Mouse (Mus musculus) G1E (cell line): Measurements from ENCODE around the gene Kazald1. TPM values are rescaled to one million over a fixed set of nuclear protein-coding genes. Genes with fewer than 3 reads are reported as not detected.

Experiments
- ATAC-seq: 2 replicates; pipeline ENCODE4 v1.8.0; 2016; ENCODE audit warnings: mild to moderate bottlenecking; ENCODE audit not compliant: insufficient number of reproducible peaks, poor library complexity, low FRiP score, severe bottlenecking; ENCODE audit errors: extremely low read depth
- DNase-seq: peaks from one replicate; pipeline ENCODE4 v3.0.0; 2012; ENCODE audit warnings: low spot score
- H3K27me3 ChIP-seq: 2 replicates; pipeline ENCODE4 v1.6.1; 2012; ENCODE audit warnings: mild to moderate bottlenecking, low read length, inconsistent platforms; ENCODE audit not compliant: insufficient read depth
- H3K36me3 ChIP-seq: replicated peaks from 2 replicates; pipeline ENCODE3; 2012; ENCODE audit warnings: mild to moderate bottlenecking, inconsistent platforms
- H3K4me1 ChIP-seq: 2 replicates; pipeline ENCODE4 v1.6.1; 2012; ENCODE audit warnings: low read depth, low read length, inconsistent platforms, mixed read lengths; ENCODE audit not compliant: insufficient read depth
- H3K4me3 ChIP-seq: 2 replicates; pipeline ENCODE4 v1.5.1; 2012; ENCODE audit warnings: low read depth, mild to moderate bottlenecking, inconsistent platforms, low read length, moderate library complexity, mixed read lengths
- H3K9me3 ChIP-seq: replicated peaks from 2 replicates; pipeline ENCODE4 v1.6.1; 2012; ENCODE audit warnings: inconsistent platforms
- CTCF ChIP-seq: IDR thresholded peaks from 2 replicates; pipeline ENCODE4 v1.5.1; 2012; ENCODE audit warnings: low read depth, low read length, inconsistent platforms, mixed read lengths
- GATA1 ChIP-seq: IDR thresholded peaks from 2 replicates; pipeline ENCODE4 v1.6.1; 2012; ENCODE audit warnings: borderline replicate concordance, low read length, inconsistent platforms, mixed read lengths
- GATA2 ChIP-seq: IDR thresholded peaks from 2 replicates; pipeline ENCODE4 v1.6.1; 2012; ENCODE audit warnings: low read depth, low read length, inconsistent platforms, borderline replicate concordance
- POLR2AphosphoS5 ChIP-seq: IDR thresholded peaks from 2 replicates; pipeline ENCODE4 v1.6.1; 2012; ENCODE audit warnings: low read depth, low read length, inconsistent platforms; ENCODE audit not compliant: insufficient replicate concordance
- TAL1 ChIP-seq: conservative IDR thresholded peaks from 2 replicates; pipeline ENCODE4 v1.6.1; 2012; ENCODE audit warnings: low read depth, low read length, inconsistent platforms, mixed read lengths
- polyA plus RNA-seq: library from polyadenylated mRNA; stranded (reverse); fragments of >175 nt; gene quantifications from 2 replicates; pipeline ENCODE4 v1.2.3, GENCODE M21; 2012
- total RNA-seq, 2 experiments: library from RNA; stranded (forward) in 1 of 2; stranded (reverse) in 1 of 2; fragments of 200-1000 nt in 1 of 2; fragments of >200 nt in 1 of 2; fragmentation: Nextera tagmentation in 1 of 2; gene quantifications; 2 replicates each; pipeline ENCODE4 v1.2.3; 2014 to 2017

The Kazald1 gene
- total and polyA plus RNA-seq, 3 experiments, result 0.41 to 0.60 (median 0.49) TPM

GRCm38 (mm10) chr19:45056908-45057698, 17.9 kb upstream of the Kazald1 start:
- TF ChIP-seq POLR2AphosphoS5 (no peak), GATA1 (no peak), TAL1 (no peak), GATA2 (no peak), CTCF (no peak)
- Histone ChIP-seq H3K36me3 (peaks cover 28% of the 10 kb centered on the region), H3K4me1 (peaks cover 65% of the 10 kb centered on the region), H3K27me3 (no peaks in the 10 kb centered on the region), H3K9me3 (no peaks in the 10 kb centered on the region), H3K4me3 (peak overlapping the region; percentile 40; the same call in 1 of the 2 replicates)
- DNase-seq, result no peak
- no peak for ATAC-seq

- H3K4me1 ChIP-seq, result peaks cover 70% of the 10 kb centered on the region
- no peak for ATAC-seq
- H3K9me3 ChIP-seq, result no peaks in the 10 kb centered on the region
- TF ChIP-seq GATA2 (no peak), TAL1 (no peak), GATA1 (no peak), POLR2AphosphoS5 (no peak), CTCF (no peak)
- DNase-seq, result no peak
- peak overlapping the region; percentile 69 for H3K4me3 ChIP-seq
- no peaks in the 10 kb centered on the region for H3K27me3 ChIP-seq
- H3K36me3 ChIP-seq, result peaks cover 22% of the 10 kb centered on the region
Measured at GRCm38 (mm10) chr19:45057724-45058112, 17.3 kb upstream of the Kazald1 start.

GRCm38 (mm10) chr19:45058113-45058839, 16.8 kb upstream of the Kazald1 start:
- Histone ChIP-seq H3K4me1 (peaks cover 68% of the 10 kb centered on the region), H3K36me3 (peaks cover 16% of the 10 kb centered on the region), H3K27me3 (no peaks in the 10 kb centered on the region), H3K4me3 (peak overlapping the region; percentile 69), H3K9me3 (no peaks in the 10 kb centered on the region)
- TF ChIP-seq GATA1, result no peak
- TF ChIP-seq POLR2AphosphoS5, result no peak
- no peak for TF ChIP-seq GATA2
- no peak for TF ChIP-seq CTCF
- TF ChIP-seq TAL1, result no peak
- peak; percentile 86 for ATAC-seq
- DNase-seq, result peak; percentile 60

- no peaks in the 10 kb centered on the region for H3K9me3 ChIP-seq
- ATAC-seq (no peak), DNase-seq (no peak)
- peak overlapping the region; percentile 69 for H3K4me3 ChIP-seq
- H3K4me1 ChIP-seq, result peaks cover 66% of the 10 kb centered on the region
- TF ChIP-seq GATA2 (no peak), CTCF (no peak), TAL1 (no peak), POLR2AphosphoS5 (no peak), GATA1 (no peak)
- peaks cover 10% of the 10 kb centered on the region for H3K36me3 ChIP-seq
- H3K27me3 ChIP-seq, result no peaks in the 10 kb centered on the region
Measured at GRCm38 (mm10) chr19:45058841-45059240, 16.2 kb upstream of the Kazald1 start.

- H3K36me3 ChIP-seq, result no peaks in the 10 kb centered on the region
- no peaks in the 10 kb centered on the region for H3K9me3 ChIP-seq
- peak overlapping the region; percentile 42; the same call in 1 of the 2 replicates for H3K4me3 ChIP-seq
- TF ChIP-seq GATA1 (no peak), TAL1 (0 out of 2 replicates have a peak, but pooled peaks have one; percentile 18), GATA2 (no peak), POLR2AphosphoS5 (no peak), CTCF (peak; percentile 47; the same call in 1 of the 2 replicates)
- 0 out of 2 replicates have a peak, but pooled peaks have one; percentile 29 for ATAC-seq
- no peaks in the 10 kb centered on the region for H3K27me3 ChIP-seq
- H3K4me1 ChIP-seq, result peaks cover 68% of the 10 kb centered on the region
- DNase-seq, result no peak
Measured at GRCm38 (mm10) chr19:45063565-45064292, 11.3 kb upstream of the Kazald1 start.
